Mouse (Mus musculus): Measurements from ENCODE around the gene Lax1. TPM values are rescaled to one million over a fixed set of nuclear protein-coding genes. Genes with fewer than 3 reads are reported as not detected.
A peak's percentile ranks its signal among the peaks of the same experiment; 100 is the strongest.

The Lax1 gene
- total and polyA plus RNA-seq, 3 experiments = 0.04 TPM; not detected in 2

DNA sequence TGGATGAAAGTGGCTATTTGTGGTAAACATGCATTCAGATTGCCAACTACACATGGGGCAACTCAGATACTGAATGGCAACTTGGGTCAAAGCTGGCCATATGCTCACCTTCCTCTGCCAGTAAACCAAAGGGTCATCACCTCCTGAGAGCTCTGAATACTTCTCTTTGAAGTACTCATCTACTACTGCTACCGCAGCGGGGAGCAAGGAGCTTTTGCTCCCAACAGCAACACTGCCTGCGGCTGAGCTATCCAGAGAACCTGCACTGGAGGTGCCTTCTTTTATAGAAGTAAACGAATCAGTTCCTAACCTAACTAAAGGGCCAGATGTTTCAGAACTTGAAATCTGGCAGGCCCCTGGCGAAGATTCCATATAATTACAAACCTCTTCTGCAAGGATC, 33.1 kb downstream of the Lax1 start:
- no peak overlapping the region for H3K9ac ChIP-seq (ENCODE audit: control insufficient read depth, low read depth, low read length, poor library complexity, severe bottlenecking)
- H3K79me2 ChIP-seq (ENCODE audit: control insufficient read depth, insufficient read depth, low read length, poor library complexity) = peaks cover 55% of the 10 kb centered on the region
- H3K4me1 ChIP-seq (ENCODE audit: control insufficient read depth in 1 of 2, insufficient read depth in 2 of 2, low read length in 2 of 2) = peaks cover 12 to 24% of the 10 kb centered on the region in 2 experiments
- H3K9me3 ChIP-seq (replicated peaks; ENCODE audit: insufficient read depth, low read length) = no peaks in the 10 kb centered on the region
- DNase-seq (ENCODE audit: low read depth, low spot score) = no peak
- H3K36me3 ChIP-seq (ENCODE audit: control insufficient read depth in 1 of 2, insufficient read depth in 2 of 2, low read length in 2 of 2) = peaks cover 17 to 47% of the 10 kb centered on the region in 2 experiments
- H3K27ac ChIP-seq (ENCODE audit: control insufficient read depth, low read depth, low read length) = no peak overlapping the region
- TF ChIP-seq MYC (IDR thresholded peaks at IDR 0.05; ENCODE audit: low read depth, low read length) = no peak
- no peak for TF ChIP-seq HCFC1 (IDR thresholded peaks at IDR 0.05; ENCODE audit: low read depth, low read length)
- TF ChIP-seq ZC3H11A (IDR thresholded peaks at IDR 0.05; ENCODE audit: low read depth, low read length) = no peak
- no peak for TF ChIP-seq RAD21 (IDR thresholded peaks at IDR 0.05; ENCODE audit: low read depth, low read length)
- TF ChIP-seq RCOR1 (IDR thresholded peaks at IDR 0.05; ENCODE audit: low read depth, low read length) = no peak
- no peak for TF ChIP-seq CHD2 (IDR thresholded peaks at IDR 0.05; ENCODE audit: low read length)
- no peak for TF ChIP-seq ELF1 (IDR thresholded peaks at IDR 0.05; ENCODE audit: low read depth, low read length)
- no peak for TF ChIP-seq ETS1 (IDR thresholded peaks at IDR 0.05; ENCODE audit: low read depth, low read length)
- TF ChIP-seq TCF12 (IDR thresholded peaks at IDR 0.05; ENCODE audit: low read depth, low read length) = no peak
- no peak for TF ChIP-seq USF2 (IDR thresholded peaks at IDR 0.05; ENCODE audit: borderline replicate concordance in 1 of 2, insufficient read depth in 1 of 2, low read depth in 1 of 2, low read length in 2 of 2)
- TF ChIP-seq GATA1 (IDR thresholded peaks at IDR 0.05; ENCODE audit: low read depth, low read length) = no peak
- no peak for TF ChIP-seq KAT2A (conservative IDR thresholded peaks at IDR 0.05; ENCODE audit: low read depth, low read length)
- TF ChIP-seq SMC3 (IDR thresholded peaks at IDR 0.05; ENCODE audit: low read depth, low read length) = no peak
- TF ChIP-seq MYB (IDR thresholded peaks at IDR 0.05; ENCODE audit: low read depth, low read length) = no peak
- no peak for TF ChIP-seq UBTF (IDR thresholded peaks at IDR 0.05; ENCODE audit: borderline replicate concordance, insufficient read depth, low read depth, low read length)
- TF ChIP-seq NELFE (IDR thresholded peaks at IDR 0.05; ENCODE audit: low read depth, low read length) = no peak
- TF ChIP-seq E2F4 (IDR thresholded peaks at IDR 0.05; ENCODE audit: borderline replicate concordance, low read depth, low read length) = no peak
- no peak for TF ChIP-seq ZNF384 (IDR thresholded peaks at IDR 0.05; ENCODE audit: low read depth, low read length)
- no peak for TF ChIP-seq MAZ (IDR thresholded peaks at IDR 0.05; ENCODE audit: low read depth, low read length)
- H3K27me3 ChIP-seq (ENCODE audit: control insufficient read depth in 1 of 2, insufficient read depth in 2 of 2, low read length in 2 of 2) = no peaks in the 10 kb centered on the region
- no peak overlapping the region for H3K4me3 ChIP-seq (ENCODE audit: control insufficient read depth in 1 of 2, insufficient read depth in 1 of 2, low read depth in 2 of 2, low read length in 2 of 2)

DNA sequence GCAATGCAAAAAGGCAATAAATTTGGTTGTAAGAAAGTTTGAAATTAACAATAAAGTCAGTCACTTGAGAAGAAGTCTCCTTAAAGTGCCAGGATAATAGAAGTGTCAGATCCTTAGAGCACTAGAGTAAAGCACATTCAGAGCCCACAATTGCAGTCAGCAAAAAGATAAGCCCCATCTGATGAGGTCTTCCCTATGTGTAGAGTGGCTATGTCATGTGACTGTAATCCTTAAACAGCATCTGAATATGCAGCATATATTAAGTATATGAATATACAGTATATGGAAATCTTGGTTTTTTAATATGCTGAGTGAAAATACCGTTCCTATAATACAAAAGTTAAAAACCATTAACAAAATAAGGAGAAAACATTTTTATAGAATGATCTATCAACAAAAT, 36.9 kb downstream of the Lax1 start:
- Histone ChIP-seq H3K27me3 (ENCODE audit: control insufficient read depth in 1 of 2, insufficient read depth in 2 of 2, low read length in 2 of 2) (no peaks in the 10 kb centered on the region), H3K9ac (ENCODE audit: control insufficient read depth, low read depth, low read length, poor library complexity, severe bottlenecking) (no peak overlapping the region), H3K4me1 (ENCODE audit: control insufficient read depth in 1 of 2, insufficient read depth in 2 of 2, low read length in 2 of 2) (peaks cover 7 to 11% of the 10 kb centered on the region in 2 experiments), H3K79me2 (ENCODE audit: control insufficient read depth, insufficient read depth, low read length, poor library complexity) (peaks cover 38% of the 10 kb centered on the region), H3K4me3 (ENCODE audit: control insufficient read depth in 1 of 2, insufficient read depth in 1 of 2, low read depth in 2 of 2, low read length in 2 of 2) (no peak overlapping the region), H3K9me3 (replicated peaks; ENCODE audit: insufficient read depth, low read length) (no peaks in the 10 kb centered on the region), H3K27ac (ENCODE audit: control insufficient read depth, low read depth, low read length) (no peak overlapping the region), H3K36me3 (ENCODE audit: control insufficient read depth in 1 of 2, insufficient read depth in 2 of 2, low read length in 2 of 2) (peaks cover 20 to 27% of the 10 kb centered on the region in 2 experiments)
- peak; percentile 27 for DNase-seq (ENCODE audit: low read depth, low spot score)
- peak; percentile 88 for TF ChIP-seq USF1 (IDR thresholded peaks at IDR 0.05; ENCODE audit: low read depth, low read length)
- no peak for TF ChIP-seq HCFC1 (IDR thresholded peaks at IDR 0.05; ENCODE audit: low read depth, low read length)
- no peak for TF ChIP-seq MYC (IDR thresholded peaks at IDR 0.05; ENCODE audit: low read depth, low read length)
- TF ChIP-seq MEF2A (IDR thresholded peaks at IDR 0.05; ENCODE audit: extremely low read depth, insufficient replicate concordance, low read depth, low read length, poor library complexity, severe bottlenecking) = no peak
- peak; percentile 60 for TF ChIP-seq ETS1 (IDR thresholded peaks at IDR 0.05; ENCODE audit: low read depth, low read length)
- TF ChIP-seq RCOR1 (IDR thresholded peaks at IDR 0.05; ENCODE audit: low read depth, low read length) = no peak
- 0 out of 4 replicates have a peak, but pooled peaks of 1 of the 2 experiments have one; percentile 39 for TF ChIP-seq USF2 (IDR thresholded peaks at IDR 0.05; ENCODE audit: borderline replicate concordance in 1 of 2, insufficient read depth in 1 of 2, low read depth in 1 of 2, low read length in 2 of 2)
- TF ChIP-seq JUND (IDR thresholded peaks at IDR 0.05; ENCODE audit: low read depth, low read length) = no peak
- no peak for TF ChIP-seq EP300 (IDR thresholded peaks at IDR 0.05; ENCODE audit: low read depth in 1 of 2, low read length in 2 of 2)
- no peak for TF ChIP-seq E2F4 (IDR thresholded peaks at IDR 0.05; ENCODE audit: borderline replicate concordance, low read depth, low read length)
